Mouse (Mus musculus): ENCODE data around the gene B3gnt6.
"Not testable (repeated sequence)": the region's sequence is repeated elsewhere in the genome, so short reads cannot be mapped to it uniquely, and the experiment has no call there.

Gene B3gnt6

DNA sequence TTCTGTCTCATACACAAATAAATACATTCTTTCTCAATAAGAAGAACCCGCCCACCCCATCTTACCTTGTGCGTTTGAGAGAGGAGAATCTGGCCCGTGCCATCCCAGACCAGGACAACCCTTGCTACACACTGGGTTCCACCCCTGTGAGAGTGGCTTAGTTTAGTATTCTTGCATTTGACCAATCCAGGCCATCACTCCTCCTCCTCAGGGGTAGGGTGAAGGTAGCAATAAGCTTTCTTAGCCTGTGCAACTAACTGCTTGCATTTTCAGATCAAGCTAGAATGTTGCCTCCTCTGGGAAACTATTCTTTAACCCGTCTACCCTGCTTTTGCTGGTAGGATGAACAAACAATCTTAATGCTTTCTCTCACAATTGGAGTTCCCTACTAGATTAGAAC is at the start of gene B3gnt6:
Gene B3gnt6 (minus strand): TSS at position 101 of the 400 bp plus-strand sequence.
- no peak for DNase-seq

DNA sequence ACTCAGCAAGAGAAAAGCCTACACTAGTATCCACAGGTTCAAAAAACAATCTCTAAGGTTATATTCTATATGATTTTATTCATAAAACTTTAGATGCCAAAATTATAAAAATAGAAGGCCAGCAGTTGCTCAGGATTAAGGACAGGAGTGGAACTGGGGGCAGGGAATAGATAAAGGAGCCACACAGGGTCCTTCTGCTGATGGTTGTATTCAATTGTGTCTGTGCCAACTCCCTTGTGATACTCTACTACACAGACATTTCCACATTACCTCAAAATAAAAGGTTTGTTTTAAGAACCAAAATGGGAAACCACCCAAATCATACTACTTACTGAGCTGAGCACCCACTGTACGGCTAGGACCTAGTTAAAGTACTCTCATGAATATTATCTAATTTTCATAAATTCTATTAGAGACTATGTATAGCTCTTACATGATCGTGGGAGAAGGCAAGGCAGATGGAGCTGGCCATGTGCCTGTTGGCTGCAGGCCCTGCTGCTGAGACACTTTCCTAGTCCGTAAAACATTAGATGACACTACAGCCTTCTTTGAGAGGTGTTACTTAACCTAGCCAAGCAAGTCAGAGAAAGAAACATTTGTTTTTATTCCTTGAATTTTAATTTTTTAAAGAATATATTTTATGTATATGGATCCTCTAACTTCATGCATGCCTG is 37.5 kb upstream of the B3gnt6 start:
- DNase-seq = peak in 1 of 2 experiments; percentile 27

DNA sequence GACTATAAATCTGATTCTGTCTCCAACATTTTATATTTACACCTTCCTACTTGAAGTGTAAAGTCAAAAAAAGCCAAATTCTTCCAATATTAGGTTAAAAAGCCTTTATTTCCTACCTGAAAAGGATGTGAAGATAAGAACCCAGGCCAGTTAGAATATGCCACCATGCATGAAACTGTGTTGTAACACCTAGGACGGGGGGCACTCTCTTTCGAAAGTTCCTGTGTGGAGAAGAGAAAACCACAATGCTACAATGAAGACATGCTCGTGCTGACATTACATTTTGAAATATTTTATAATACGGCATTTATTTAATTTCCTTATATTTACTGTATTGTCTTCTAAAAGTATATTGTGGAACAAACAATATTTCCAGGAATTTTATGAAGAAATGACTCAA is 24.5 kb upstream of the B3gnt6 start:
- DNase-seq = no peak

DNA sequence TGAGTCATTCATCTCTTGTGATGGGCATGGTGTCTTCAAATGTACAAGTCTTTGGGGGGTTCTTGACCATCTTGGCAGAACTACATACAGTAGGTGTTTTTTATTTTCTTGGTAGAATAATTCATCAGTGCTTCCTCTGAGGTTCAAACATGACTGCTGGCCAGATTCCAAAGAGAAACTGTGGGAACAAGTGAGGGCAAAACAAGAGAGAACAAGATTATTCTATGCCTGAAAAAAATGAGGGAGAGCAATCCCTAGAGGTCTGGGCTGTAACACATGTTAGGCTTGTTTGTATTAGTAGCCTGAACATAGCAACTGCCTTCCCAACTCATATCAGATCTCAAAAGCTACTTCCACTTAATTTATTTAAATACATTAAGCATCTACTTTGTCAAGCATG is 17.4 kb upstream of the B3gnt6 start:
- DNase-seq = no peak

DNA sequence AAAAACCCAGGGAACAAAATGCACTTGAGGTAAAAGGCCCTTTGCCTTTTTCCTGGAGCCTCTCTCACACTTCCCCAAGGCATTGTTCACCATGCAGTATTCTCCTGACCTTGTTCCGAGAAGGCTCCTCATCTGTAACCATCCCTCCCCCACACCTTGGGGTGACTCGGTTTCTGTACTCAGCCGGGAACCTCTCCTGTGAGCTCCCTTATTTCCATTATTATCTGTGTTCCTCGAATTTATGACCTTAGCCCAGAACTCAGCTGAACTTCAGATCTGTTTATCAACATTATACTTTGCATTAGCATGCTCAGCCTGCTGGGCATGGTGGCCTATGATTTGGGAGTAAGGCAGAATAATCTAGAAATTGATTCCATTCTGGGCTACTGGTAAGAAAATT is 3.7 kb upstream of the B3gnt6 start:
- DNase-seq = no peak

DNA sequence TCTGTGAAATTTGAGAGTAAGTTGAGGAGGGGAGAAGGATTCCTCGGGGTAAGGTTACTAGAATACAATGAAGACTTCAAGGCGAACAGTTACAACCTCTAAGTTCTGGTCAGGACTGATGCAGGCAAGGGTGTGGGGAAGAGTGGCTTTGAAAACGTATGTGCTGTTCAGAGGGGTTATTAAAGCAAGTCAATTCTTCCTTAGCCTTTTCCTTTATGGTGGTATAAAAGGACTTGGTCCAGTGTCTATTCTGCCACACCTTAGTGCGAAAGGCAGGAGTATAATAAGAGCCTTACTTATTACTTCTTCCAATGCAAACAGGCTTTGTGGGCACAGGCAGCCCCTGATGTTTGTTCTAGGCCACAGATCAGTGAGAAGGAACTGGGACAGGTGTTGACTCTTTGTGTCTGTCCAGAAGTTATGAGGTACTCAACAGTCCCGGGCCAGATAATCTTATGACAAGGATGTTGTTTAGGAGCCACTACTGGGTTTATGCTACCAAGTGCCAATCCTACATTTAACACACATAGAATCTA is 2.3 kb upstream of the B3gnt6 start:
- no peak for DNase-seq

DNA sequence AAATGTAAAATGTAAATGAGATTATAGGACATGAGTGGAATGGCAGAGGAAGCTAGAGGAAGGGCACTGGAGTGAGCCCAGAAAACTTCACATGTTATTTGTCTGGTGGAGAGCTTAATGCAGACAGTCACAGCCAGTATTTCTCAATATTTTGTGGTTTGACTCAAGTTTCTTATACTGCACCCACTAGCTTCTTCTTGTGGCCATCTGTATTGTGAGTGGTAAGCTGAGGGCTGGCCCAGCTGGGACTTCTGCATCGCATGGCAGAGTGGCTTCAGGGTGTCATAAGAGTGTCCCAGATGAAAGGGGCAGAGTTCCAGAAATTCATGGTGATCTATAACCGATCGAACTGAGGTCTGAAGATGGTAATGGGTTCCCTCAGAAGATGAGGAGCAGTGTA is 1.1 kb upstream of the B3gnt6 start:
- DNase-seq = no peak

DNA sequence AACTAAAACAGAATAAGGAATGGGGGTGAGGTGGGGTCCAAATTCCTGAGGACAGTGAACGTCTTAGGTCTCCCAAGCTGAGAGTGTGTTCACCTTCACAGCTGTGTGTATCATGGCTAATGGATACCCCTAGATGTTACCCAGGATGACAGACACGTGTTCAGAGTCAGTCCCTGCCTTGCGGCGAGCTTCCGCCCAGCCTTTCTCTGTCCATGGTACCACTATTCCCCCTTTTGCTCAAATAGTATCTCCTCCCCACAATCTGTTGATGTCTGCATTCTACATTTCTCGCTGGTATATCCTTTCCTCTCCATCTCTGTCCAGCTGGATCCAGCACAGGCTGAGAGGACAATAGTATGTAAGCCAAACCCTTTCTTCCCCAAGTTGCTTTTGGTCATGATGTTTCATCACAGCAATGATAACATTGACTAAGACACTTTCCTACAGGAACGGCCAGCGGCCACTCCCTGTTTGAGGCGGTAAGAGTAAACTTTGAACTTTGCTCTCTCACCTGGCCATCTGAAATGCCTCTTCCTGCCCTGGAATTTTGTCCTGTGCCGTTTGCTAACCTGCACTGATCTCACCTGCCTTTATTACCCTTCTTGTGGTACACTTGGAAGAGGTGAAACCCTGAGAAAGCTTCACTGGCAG is 4.0 kb downstream of the B3gnt6 start:
- DNase-seq = no peak

DNA sequence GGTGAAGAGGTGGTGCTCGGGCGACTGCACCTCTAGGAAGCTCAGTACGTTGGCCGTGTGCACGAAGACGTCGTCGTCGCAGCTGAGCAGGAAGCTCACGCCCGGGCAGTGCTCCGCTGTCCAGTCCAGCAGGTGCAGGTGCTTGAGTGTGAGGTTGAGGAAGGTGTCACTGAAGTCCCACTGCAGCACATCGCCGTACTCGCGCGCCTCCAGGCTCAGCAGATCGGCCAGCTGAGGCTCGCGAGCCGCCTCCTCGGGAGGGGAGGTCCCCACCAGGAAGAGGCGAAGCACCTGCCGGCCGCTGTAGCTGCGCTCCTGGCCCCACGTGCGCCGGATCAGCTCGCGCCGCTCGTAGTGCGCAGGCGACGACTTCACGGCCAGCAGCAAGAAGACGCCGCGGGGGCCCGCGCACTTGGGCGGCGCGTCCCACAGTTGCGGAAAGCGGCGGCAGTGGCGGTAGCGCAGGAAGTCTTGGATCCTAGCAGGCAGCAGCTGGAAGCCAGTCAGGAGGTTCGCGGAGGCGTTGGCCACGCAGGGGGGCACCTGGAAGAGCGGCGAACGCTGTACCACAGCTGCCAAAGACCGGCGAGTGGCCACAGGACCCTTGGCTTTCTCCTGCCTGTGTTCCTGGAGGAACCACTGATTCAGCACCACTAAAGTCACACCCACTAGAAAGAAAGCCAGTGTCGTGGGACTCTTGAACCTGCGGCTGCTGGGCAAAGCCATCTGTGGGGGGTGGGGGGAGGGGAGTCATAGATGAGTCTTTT is 5.1 kb downstream of the B3gnt6 start:
- peak; percentile 23 to 43 for DNase-seq

DNA sequence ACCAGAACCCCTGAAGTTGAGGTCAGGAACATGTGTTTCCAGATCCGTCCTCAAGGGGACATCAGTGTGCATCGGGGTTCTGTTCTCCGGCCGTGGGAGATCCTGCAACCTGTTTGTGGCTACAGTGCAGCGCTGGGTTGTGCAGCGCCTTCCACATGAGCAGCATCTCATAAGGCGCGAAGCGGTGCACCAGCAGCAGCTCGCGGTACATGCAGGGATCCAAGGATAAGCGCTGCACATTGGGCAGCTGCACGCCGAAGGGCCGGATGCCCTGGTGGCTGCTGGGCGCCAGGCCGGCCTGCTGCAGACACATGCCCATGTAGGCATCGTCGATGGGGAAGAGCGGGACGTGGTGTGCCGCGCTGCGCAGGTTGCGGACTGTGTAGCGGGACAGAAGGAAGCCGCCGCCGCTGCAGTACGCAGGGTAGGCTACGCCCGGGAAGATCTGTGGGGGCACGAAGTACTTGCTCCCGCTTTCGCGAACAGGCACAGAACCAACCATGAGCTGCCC is 5.7 kb downstream of the B3gnt6 start:
- DNase-seq = peak; percentile 48 to 52

DNA sequence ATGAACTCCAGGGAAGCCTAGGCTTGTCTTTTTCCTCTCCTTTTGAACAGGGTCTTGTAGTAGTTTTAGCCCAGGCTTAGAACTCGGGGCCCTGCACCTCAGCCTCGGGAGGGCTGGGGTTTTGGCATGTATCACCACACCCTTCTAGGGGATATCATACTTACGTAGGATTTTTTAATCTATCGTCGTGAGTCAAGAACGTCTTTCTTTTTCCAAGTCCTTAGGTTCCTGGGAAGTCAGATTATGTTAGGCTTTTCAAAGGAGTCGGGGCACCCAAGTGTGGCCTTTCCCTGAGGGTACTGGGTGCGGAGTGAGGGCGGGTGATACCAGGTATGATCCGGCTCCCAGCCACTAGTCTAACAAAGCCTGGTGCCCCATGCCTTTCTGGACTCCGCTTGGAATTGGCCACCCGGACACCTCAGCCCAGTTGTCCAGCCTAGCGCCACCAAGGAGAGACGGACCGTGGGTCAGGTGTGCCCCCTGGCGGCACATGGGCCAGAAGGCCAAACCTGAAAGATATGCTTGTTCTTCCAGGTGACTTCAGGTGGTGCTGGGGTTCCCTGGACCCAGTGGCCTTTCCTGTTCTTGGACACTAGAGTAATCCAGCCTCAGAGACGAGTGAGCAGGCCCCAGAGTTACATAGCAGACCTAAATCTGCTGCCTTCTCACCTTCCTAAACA is 7.6 kb downstream of the B3gnt6 start:
- peak; percentile 46 to 63 for DNase-seq

DNA sequence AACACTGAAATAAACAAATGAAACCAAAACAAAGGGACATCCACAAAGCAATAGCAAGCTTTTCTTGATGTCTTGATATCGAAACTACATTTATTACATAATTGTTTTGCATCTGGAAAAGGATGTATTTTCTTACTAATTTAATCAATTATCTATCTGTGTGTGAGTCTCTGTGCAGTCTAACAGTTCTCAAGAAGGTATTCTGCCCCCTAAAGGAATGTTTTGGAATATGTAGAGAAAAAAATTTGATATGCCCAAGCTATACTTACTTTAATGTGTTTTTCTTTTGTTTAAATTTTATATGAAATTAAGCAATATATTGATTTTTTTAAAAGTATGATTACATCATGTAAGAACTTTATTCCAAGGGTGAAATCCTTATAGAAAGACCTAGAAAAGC is 8.7 kb downstream of the B3gnt6 start:
- no peak for DNase-seq

DNA sequence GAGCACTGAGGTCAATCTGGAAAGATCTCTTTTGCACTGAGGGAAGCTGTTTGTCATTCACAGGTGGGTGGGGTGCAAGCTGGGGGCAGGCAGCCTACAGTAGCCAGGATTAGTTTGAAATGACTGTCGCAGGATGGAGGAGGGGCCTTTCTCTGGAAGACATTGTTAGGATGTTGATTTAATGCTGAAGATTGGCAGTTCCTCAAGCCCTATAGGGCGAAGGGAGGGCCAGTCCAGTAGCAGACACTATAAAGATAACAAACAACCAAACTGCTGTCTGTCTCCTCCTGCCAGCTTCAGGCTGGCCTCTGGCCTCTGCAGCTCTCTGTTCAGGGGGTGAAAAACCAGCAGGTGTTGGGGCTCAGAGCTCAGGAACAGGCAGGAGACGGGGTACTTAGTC is 9.5 kb downstream of the B3gnt6 start:
- peak in 1 of 2 experiments; percentile 27 for DNase-seq

DNA sequence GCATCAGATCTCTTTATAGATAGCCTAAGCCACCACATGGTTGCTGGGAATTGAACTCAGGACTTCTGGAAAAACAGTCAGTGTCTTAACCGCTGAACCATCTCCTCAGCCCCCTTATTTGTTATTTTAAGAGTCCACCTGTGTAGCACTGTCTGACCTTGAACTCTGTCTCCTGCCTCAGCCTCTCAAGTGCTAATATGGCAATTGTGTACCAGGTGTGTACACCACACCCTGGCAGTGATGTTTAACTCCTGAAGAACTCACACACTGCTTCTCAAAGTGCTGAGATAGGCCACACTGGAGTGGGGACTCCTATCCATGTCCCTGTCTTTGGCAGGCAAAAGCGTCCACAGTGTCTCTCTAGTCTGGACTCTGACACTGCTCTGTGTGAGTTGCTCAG is 10.6 kb downstream of the B3gnt6 start:
- DNase-seq = no peak

DNA sequence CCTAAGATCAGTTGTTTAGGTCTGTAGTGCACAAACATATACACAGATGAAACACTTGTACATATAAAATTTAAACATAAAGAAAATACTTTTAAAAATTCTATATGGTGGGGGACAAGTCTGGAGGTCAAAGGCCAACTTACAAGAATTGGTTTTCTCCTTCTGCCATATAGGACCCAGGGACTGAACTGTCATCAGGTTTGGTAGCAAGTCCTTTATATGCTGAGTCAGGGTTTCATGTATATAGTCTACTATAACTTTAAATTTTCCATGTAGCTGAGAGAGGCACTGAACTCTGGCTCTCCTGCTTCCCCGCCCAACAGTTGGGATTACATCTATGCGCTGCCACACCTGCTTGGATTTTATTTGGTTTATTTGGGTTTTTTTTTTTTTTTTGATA is 11.0 kb downstream of the B3gnt6 start:
- no peak for DNase-seq

DNA sequence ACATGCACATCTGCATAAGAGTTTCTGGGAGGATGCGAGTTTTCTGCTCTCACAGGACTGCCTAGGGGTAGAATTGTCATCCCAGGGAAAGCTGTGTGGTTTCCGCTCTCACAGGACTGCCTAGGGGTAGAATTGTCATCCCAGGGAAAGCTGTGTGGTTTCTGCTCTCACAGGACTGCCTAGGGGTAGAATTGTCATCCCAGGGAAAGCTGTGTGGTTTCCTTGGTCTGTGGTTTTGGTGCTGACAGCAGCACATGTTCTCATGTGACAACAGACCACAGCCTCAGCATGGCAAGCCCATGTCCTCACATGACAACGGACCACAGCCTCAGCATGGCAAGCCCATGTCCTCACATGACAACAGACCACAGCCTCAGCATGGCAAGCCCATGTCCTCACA is 11.9 kb downstream of the B3gnt6 start:
- DNase-seq = not testable (repeated sequence)

DNA sequence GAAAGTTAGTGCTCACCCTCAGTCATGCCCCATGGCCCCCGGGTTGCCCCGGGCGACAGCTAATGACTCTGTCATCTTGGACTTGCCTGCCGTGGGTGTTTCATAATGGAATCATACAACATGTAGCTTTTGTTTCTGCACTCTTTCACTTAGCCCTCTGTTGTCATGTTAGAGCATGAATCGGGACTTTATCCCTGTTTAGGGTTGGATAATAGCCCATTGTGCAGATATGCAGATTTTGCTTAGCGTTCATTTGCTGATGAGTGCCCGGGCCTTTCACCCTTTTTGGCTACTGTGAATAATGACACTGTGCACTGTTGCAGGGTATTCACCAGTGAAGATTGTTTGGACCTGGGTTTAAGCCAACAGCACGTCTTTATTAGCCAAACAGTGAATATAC is 12.6 kb downstream of the B3gnt6 start:
- no peak for DNase-seq

DNA sequence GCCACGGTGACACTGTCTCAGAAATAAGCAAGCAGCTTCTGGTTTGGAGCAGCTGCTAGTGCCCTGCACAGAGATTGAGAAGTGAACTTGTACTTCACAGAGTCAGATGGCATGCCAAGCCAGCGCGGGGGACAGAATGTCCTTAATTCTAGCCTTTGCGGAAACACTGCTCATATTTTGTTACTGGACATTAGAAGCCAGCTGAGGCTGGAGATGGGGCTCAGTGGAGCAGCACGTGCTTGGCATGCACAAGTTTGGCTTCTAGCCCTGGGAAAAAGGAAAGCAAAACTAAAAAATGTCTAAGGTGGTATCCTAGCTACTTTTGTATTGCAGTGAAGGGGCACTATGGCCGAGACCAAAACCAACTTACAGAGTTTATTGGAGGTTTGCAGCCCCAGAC is 14.0 kb downstream of the B3gnt6 start:
- DNase-seq = no peak

DNA sequence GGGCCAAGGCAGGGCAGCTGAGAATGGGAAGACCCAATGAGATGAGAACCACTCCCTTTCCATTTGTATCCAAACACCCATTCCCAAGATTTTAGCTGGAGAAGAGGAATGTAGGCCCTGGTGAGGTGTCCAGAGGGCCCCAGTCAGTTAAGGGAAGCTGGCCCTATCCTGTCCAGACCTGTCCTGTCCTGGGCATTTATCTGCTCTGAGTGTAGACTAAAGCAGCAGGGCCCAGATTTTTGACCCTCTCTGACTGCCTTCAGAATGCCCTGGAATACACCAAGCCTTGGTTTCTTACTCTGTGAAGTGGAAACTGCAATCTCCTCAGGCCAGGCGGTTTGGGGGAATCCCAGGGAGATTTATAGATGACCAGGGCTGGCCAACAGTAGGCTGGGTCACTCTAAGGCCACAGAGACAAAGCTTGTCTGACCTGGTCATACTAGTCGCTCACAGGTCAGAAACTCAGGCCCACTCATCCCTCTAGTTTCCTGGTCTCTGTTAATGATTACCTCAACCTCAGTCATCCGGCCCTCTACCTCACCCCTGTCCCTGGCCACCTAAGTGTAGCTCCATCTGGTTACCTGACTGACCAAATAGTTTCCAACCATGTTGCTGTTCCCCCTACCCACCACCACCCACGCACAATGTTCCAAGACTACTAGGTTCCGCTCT is 20.6 kb downstream of the B3gnt6 start:
- no peak for DNase-seq

DNA sequence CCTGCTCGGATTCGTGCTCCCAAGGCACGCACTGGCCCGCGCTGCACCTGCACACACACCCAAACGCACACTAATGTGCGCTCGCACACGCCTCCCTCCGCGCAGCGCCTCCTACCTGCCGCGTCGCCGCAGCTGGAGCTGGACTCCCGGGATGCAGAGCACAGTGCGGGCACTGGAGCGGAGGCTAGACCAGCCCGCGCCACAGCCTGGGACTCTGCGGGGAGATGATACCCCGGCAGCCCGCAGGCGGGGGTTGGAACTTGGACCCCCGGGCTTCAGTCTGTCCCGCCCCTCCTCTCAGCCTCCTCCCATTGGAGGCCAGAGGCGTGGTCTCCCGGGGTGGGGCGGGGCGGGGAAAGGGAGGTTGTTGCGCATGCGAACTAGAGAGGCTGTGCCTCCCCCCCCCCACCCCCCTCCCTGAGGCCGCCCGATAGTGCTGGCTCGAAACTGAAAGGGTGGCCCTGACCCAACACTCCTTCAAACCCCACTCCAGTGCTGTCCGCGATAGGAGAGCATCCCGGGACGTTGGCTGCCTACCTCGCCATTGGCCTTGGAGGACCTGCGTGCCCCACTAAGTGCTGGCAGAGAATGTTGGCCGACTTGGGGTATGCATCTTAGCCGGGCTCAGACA is 21.2 kb downstream of the B3gnt6 start, which contains the start of gene Capn5:
Gene Capn5 (minus strand): TSS at position 346 of the 631 bp plus-strand sequence.
- DNase-seq = peak; percentile 71 to 73

DNA sequence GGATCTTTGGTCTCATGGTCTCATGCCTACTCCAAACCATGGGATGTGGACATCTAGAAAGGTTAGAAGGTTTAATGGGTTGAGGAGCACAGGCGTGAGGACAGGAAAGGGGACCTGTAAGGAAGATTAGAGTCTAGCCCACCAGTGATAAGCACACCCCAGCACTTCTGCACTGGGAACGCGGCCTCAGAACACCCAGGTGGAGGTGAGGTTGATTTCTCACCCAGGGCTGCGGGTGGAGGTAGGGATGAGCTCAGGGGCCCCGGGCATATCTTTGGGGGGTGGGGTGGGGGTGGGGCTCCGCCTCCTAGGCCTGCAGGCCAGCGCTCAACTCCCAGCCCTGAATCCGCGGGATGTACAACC is 21.7 kb downstream of the B3gnt6 start:
- DNase-seq = no peak

DNA sequence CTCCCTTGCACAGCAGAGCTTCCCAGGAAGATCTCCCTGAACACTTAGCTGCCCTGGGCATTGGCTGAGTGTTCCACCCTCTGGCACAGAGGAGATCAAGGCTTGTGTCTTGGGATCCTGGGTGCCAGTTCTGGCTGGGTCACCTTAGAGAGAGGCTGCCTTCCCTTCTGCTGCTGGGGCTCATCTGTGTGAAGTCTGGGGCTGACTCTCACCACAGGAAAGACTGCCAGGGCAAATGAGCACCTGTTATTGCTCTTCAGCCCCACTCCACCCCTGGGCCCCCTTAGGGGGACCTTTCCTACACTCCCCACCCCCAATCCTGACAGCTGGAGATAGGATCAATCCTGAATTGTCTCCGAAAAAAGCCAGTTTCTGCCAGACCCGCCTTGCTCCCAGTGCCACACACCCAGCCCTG is 22.2 kb downstream of the B3gnt6 start:
- no peak for DNase-seq

All from lung, postnatal 4 days (tissue).